Mouse (Mus musculus) cerebellum, adult 9-11 months (tissue): ENCODE results near the gene Ankrd13b.
"Not testable (repeated sequence)": the region's sequence is repeated elsewhere in the genome, so short reads cannot be mapped to it uniquely, and the experiment has no call there.

ENCODE experiments used
- DNase-seq: peaks from one replicate; pipeline ENCODE4 v3.0.0; 2022

Gene Ankrd13b

GRCm38 (mm10) chr11:77489591-77490235 is at the start of gene Ankrd13b:
TSS of gene Ankrd13b (minus strand) at chr11:77489678.
- DNase-seq = peak; percentile 90

DNA sequence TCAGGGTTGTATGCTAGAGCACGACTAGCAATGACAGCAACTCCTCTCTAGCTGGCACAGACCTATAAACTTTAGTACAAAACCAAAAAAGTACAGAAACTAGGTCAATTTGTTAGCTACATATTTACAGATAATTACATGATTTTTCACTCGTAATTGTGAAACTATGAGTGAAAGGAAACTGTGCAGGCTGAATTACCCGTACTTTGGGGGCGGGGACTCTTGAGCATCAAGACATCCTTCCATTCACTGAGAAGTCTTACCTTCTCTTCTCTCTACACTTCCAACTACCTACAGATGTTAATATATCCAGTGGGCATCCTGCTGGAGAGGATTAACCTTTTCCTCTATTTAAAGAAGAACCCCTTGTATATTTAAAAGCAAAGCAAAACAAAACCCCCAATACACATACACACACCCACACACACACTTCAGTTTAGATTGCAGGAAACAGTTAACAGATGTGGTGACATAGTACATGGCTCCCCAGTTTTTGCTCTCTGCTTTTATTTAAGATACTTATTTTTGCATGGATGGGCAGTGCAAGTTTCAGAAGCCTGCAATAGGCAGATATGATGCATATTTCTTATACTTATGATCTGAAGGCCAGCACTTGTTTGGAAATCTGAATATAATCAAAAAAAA is 42.8 kb upstream of the Ankrd13b start:
- DNase-seq = no peak

DNA sequence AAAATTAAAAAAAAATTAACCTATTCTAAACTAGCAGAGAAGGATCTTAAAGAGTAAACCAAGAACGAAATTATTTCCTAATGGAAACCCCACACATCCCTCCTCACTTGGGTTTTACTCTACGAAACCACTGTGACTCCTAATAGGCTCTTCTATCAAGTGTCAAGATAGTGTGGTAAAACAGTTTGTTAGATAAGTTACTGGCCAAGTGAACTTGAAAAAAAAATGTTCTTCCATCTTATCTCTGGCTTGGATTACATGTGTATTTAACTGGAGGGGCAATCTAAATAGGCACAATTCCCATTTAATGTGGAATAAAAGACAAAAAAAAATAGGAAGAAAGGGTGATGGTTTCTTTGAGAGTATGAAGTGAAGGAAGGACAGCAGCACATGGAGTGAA is 41.4 kb upstream of the Ankrd13b start:
- DNase-seq = no peak

DNA sequence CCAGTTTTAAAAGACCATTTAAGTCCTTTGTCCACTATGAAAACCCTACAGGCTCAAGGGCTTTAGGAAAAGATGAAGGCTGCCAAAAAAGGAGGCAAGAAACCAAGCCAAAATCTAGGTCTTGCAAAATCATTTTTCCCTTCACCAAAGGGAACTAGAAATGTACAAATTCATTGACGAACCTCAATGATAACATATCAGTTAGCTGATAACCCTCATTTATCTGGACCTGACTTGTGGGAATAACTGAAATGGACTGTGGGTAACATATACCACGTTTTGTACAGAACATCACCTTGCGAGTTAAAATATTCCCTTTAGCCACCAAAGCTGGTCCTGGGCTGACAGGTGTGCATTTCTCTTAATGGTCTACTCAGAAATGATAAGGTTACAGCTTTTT is 40.2 kb upstream of the Ankrd13b start:
- DNase-seq = no peak

DNA sequence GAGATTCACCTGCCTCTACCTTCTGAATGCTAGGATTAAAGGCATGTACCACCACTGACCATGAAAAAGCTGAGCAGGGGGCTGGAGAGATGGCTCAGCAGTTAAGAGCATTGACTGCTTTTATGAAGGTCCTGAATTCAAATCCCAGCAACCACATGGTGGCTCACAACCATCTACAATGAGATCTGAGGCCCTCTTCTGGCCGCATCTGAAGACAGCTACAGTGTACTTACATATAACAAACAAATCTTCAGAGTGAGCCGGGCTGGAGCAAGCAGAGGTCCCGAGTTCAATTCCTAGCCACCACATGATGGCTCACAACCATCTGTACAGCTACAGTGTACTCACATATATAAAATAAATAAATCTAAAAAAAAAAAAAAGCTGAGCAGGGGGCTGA is 38.9 kb upstream of the Ankrd13b start:
- DNase-seq = not testable (repeated sequence)

DNA sequence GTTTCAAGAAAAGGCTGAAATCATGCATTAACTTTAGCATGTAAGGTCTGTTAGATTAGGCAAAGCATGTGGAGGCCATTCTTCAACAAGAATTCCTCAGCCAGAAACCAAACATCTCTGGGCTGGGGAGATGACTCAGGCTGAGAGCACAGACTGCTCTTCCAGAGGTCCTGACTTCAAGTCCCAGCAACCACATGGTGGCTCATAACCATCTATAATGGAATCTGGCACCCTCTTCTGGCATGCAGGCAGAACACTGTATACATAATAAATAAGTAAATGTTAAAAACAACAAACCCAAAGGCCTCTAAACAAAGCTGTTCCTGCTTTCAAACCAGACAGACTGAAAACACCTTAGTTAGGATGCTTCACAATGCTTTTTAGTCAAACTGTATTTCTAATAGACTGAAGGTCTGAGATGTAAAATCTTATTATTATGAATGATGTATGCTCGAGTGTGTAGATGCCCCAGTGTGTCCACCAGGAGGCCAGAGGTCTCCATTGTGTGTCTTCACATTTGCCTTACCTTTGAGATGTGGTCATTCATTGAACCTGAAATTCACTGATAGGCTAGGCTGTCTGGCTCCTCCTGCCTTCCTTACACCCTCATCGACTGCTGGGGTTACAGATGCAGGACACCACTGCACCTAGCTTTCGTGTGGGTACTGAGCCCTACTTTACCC is 36.5 kb upstream of the Ankrd13b start:
- no peak for DNase-seq

DNA sequence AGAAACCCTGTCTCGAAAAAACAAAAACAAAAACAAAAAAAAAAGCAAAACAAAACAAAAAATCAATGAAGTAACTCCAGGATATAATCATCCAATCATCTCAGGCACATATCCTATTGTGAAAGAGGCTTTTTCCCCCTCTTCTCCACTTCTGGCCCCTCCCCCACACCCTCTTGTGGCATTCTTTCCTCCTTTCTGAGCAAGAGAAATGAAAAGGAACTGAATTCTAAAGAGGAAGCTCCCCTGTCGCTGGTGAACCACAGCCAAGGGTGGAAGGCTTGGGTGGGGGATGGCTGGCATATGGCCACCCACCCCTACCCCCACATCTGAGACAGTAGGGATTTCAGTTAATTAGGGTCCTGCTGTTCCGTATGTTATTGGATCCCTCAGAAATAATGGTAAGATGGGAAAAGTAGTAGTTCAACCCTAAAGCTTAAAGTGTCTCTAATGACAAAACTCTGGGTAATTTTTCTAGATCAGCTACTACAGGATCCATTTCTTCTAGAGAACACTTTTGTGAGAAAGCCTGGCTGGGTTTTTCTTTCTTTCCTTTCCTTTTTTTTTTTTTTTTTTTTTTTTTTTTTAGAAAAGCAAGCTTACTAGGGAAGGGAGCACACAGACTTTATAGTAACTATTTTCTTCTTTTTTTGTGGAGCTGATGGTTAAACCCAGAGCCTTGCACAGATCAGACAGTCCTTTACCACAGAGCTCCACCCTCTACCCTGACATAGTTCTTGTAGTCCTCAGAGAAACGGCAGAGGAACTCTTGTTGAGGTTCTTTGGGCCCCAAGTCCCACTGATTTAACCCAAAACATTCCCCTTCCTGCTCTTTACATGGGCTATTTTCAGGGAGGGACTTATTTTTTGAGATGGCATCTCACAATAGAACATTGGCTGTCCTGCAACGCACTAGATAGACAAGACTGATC is 31.4 kb upstream of the Ankrd13b start:
- no peak for DNase-seq

DNA sequence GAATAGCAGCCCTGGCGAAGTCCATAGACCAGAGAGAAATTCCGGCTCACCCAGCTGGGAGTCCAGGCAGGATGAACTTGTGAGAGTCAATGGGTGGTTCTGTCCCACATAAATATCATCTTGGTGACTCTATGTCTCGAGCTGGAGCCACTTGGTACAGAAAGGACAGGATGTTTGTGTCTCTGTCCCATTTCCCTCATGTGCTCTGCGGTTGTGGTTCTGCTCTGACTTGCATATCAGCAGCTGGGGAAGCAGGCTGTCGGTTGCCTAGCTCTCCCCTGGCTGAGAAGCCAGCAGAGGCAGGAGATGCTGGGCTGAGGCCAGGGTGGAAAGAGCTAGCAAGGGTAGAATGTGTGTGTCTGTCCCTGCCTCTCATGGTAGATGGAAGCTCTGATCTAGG is 29.6 kb upstream of the Ankrd13b start, which contains the start of gene Gm10392:
TSS of gene Gm10392 (minus strand) at position 156 of the 400 bp plus-strand sequence.
- DNase-seq = no peak

- DNase-seq = peak; percentile 16
Measured at GRCm38 (mm10) chr11:77518051-77518798, 28.7 kb upstream of the Ankrd13b start.

GRCm38 (mm10) chr11:77516553-77517425 is 27.3 kb upstream of the Ankrd13b start:
- no peak for DNase-seq

- DNase-seq = peak; percentile 33
Measured at GRCm38 (mm10) chr11:77515637-77516552, 26.4 kb upstream of the Ankrd13b start, which contains the start of gene Trp53i13. TSS of gene Trp53i13 (minus strand) at chr11:77515980.

GRCm38 (mm10) chr11:77514832-77515636 is 25.6 kb upstream of the Ankrd13b start, which contains the start of gene Abhd15:
TSS of gene Abhd15 (plus strand) at chr11:77515121.
- peak; percentile 58 for DNase-seq

DNA sequence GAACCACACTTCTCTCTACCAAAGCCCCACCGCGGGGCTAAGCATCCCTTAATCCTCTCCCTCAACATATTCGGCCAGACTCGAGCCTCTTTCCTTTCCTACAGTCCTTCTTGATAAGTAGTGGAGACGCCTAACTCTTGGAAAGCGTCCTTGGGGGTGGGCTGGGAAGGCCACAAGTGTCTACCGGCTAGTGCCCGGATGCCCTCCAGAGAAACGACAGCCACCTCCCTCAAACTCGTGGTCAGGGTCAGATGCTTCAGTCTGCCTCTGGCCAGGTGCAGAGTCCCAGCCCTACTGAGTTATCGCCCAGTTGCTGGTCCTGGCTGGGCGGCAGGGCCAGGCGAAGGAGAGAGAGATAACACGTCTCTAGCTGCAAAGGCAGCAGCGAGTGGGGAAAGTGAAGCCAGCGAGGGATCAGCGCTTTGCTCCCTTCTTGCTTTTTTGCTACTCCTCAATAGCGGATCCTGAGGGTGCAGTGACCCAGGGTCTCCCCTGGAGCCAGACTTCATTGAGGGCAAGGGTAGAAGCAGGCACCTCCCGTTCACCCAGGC is 24.9 kb upstream of the Ankrd13b start:
- DNase-seq = peak; percentile 36

- peak; percentile 34 for DNase-seq
Measured at GRCm38 (mm10) chr11:77513811-77514170, 24.3 kb upstream of the Ankrd13b start.

- peak; percentile 83 for DNase-seq
Measured at GRCm38 (mm10) chr11:77512891-77513810, 23.7 kb upstream of the Ankrd13b start.

DNA sequence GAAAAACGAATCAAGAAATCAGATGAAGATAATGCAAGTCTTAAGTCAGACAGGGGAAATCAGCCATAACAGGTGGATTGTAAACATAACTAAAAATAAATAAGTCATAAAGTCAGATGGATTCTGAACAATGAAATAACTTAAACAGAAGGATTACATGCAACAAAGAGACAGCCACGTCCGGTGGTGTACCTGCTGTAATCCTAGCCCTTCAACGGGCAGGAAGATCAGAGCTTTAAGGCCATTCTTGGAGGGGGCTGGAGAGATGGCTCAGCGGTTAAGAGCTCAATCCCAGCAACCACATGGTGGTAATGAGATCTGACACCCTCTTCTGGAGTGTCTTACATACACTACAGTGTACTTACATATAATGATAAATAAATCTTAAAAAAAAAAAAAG is 21.9 kb upstream of the Ankrd13b start:
- DNase-seq = peak; percentile 16
